Mouse (Mus musculus) forebrain, embryonic 13.5 days (tissue): Measurements from ENCODE around the gene Sept5. TPM values are rescaled to one million over a fixed set of nuclear protein-coding genes. Genes with fewer than 3 reads are reported as not detected.

ENCODE experiments used
- ATAC-seq: fragments of 200-750 bp; cut with Nextera tagmentation; 2 replicates; pipeline ENCODE4 v1.8.0; 2017
- H3K27ac ChIP-seq: fragments of 300-500 bp; sonication (generic); 2 replicates; pipeline ENCODE4 v1.5.1; 2015; ENCODE audit warnings: inconsistent platforms, mild to moderate bottlenecking, moderate library complexity
- H3K27me3 ChIP-seq: fragments of 300-500 bp; sonication (generic); 2 replicates; pipeline ENCODE4 v1.6.1; 2015; ENCODE audit warnings: mild to moderate bottlenecking, inconsistent platforms
- H3K36me3 ChIP-seq: fragments of 300-500 bp; sonication (generic); 2 replicates; pipeline ENCODE4 v1.6.1; 2015; ENCODE audit warnings: mild to moderate bottlenecking, inconsistent platforms; ENCODE audit not compliant: poor library complexity, severe bottlenecking
- H3K4me1 ChIP-seq: fragments of 300-500 bp; sonication (generic); 2 replicates; pipeline ENCODE4 v1.6.1; 2015; ENCODE audit warnings: inconsistent platforms
- H3K4me2 ChIP-seq: fragments of 300-500 bp; sonication (generic); 2 replicates; pipeline ENCODE4 v1.6.1; 2015; ENCODE audit warnings: inconsistent platforms, mild to moderate bottlenecking, moderate library complexity
- H3K4me3 ChIP-seq: fragments of 300-500 bp; sonication (generic); 2 replicates; pipeline ENCODE4 v1.5.1; 2015; ENCODE audit warnings: mild to moderate bottlenecking, inconsistent platforms
- H3K9ac ChIP-seq: fragments of 300-500 bp; sonication (generic); 2 replicates; pipeline ENCODE4 v1.6.1; 2015; ENCODE audit warnings: mild to moderate bottlenecking, inconsistent platforms
- H3K9me3 ChIP-seq: fragments of 300-500 bp; sonication (generic); replicated peaks from 2 replicates; pipeline ENCODE4 v1.6.1; 2016; ENCODE audit warnings: inconsistent platforms
- WGBS: fragments of 180-500 bp; shearing (Covaris S2); methylation state at CpG from one replicate; pipeline ENCODE4 v1.1.7; 2015; 5-methylcytosine and 5-hydroxymethylcytosine counted together
- polyA plus RNA-seq: library from polyadenylated mRNA; unstranded; fragments of >200 nt; fragmentation: Nextera tagmentation; extraction: Ambion mirVana; gene quantifications from 2 replicates; pipeline ENCODE4 v1.2.1, GENCODE M21; 2015

Sept5 gene
- polyA plus RNA-seq, 1 experiment from 2014 or later = 115 TPM

GRCm38 (mm10) chr16:18621362-18622001 lies 8.3 kb downstream of the Sept5 start:
- ATAC-seq = no peak
- Histone ChIP-seq H3K36me3 (peaks cover 44% of the 10 kb centered on the region), H3K4me2 (peak overlapping the region; percentile 79), H3K4me3 (peak overlapping the region; percentile 44), H3K4me1 (peaks cover 32% of the 10 kb centered on the region), H3K27ac (no peak overlapping the region), H3K27me3 (peaks cover 93% of the 10 kb centered on the region), H3K9me3 (no peaks in the 10 kb centered on the region), H3K9ac (peak overlapping the region; percentile 55; the same call in 1 of the 2 replicates)
- 4% methylated on average over 38 of the region's 38 CpGs for WGBS

DNA sequence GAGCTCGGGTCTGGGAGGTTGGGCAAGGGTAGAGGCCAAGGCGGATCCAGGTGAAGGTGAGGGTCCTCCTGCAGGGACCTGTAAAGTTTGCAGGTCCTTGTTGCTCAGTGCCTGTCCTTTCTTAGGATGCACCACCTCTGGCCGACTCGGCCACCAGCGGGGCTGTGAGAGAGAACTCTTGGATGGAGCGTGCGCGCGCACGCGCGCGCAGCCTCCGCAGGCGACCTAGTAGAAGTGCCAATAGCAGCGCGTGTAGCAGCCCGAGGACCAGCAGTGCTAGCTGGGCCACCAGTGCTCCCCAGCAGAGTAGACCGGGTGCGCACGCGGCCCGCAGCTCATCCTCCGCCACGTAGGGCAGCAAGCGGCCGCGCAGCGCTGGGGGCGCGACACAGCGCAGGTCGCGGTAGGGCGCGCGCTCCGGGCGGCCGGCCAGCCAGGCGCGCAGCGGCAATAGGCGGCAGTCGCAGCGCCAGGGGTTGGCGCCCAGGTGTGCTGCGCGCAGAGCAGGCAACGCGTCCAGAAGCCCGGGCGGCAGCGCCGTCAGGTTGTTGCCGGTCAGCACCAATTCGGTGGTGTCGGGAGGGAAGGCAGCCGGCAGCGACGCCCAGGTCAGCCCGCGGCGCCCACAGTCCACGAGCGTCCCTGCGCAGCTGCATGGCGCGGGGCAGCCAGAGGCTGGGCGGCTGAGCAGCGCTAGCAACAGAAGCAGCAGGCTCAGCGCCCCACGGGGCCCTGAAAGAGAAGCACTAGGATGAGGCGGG lies 9.0 kb downstream of the Sept5 start:
- WGBS = 1% methylated on average over 72 of the region's 74 CpGs
- Histone ChIP-seq H3K9me3 (no peaks in the 10 kb centered on the region), H3K9ac (peak overlapping the region; percentile 55), H3K4me1 (peaks cover 25% of the 10 kb centered on the region), H3K36me3 (peaks cover 44% of the 10 kb centered on the region), H3K4me2 (peak overlapping the region; percentile 79), H3K27me3 (peaks cover 86% of the 10 kb centered on the region), H3K4me3 (peak overlapping the region; percentile 44), H3K27ac (no peak overlapping the region)
- peak; percentile 28; the same call in 1 of the 2 replicates for ATAC-seq

- no peak for ATAC-seq
- peak overlapping the region; percentile 44; the same call in 1 of the 2 replicates for H3K4me3 ChIP-seq
- peak overlapping the region; percentile 79 for H3K4me2 ChIP-seq
- peaks cover 38% of the 10 kb centered on the region for H3K36me3 ChIP-seq
- H3K27ac ChIP-seq = no peak overlapping the region
- no peaks in the 10 kb centered on the region for H3K9me3 ChIP-seq
- H3K4me1 ChIP-seq = peaks cover 20% of the 10 kb centered on the region
- no peak overlapping the region for H3K9ac ChIP-seq
- WGBS = 17% methylated on average over 6 of the region's 6 CpGs
- H3K27me3 ChIP-seq = peaks cover 80% of the 10 kb centered on the region
These were observed 9.6 kb downstream of the Sept5 start for GRCm38 (mm10) chr16:18620201-18620600.

DNA sequence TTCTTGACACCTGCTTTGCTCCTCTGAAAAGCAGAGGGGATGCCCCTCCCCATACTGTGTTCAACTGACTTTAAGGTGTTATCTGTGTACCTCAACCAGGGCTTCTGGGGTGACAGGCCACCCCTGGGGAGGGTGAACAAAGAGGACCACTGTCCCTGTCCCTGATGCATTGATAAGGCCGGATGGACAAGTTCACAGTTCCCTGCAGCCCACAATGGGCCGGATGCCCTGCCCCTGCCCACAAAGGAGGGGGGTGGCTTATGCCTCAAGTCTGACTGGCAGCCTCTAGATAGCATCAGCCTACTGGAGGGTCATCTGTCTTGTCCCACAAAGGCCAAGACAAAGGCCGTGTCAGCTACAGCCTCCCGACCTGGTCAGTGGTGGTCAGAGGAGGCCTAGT lies 10.6 kb downstream of the Sept5 start:
- H3K4me1 ChIP-seq = peaks cover 20% of the 10 kb centered on the region
- ATAC-seq = no peak
- 46% methylated on average over 4 of the region's 4 CpGs for WGBS
- no peak overlapping the region for H3K27ac ChIP-seq
- peaks cover 27% of the 10 kb centered on the region for H3K36me3 ChIP-seq
- no peak overlapping the region for H3K4me2 ChIP-seq
- peaks cover 70% of the 10 kb centered on the region for H3K27me3 ChIP-seq
- H3K9me3 ChIP-seq = no peaks in the 10 kb centered on the region
- H3K4me3 ChIP-seq = no peak overlapping the region
- no peak overlapping the region for H3K9ac ChIP-seq

GRCm38 (mm10) chr16:18618297-18618696 lies 11.5 kb downstream of the Sept5 start:
- ATAC-seq = no peak
- H3K4me2 ChIP-seq = no peak overlapping the region
- no peak overlapping the region for H3K4me3 ChIP-seq
- H3K36me3 ChIP-seq = peaks cover 19% of the 10 kb centered on the region
- H3K4me1 ChIP-seq = peaks cover 20% of the 10 kb centered on the region
- no peak overlapping the region for H3K9ac ChIP-seq
- H3K27me3 ChIP-seq = peaks cover 61% of the 10 kb centered on the region
- WGBS = 47% methylated on average over 2 of the region's 2 CpGs
- no peak overlapping the region for H3K27ac ChIP-seq
- no peaks in the 10 kb centered on the region for H3K9me3 ChIP-seq

DNA sequence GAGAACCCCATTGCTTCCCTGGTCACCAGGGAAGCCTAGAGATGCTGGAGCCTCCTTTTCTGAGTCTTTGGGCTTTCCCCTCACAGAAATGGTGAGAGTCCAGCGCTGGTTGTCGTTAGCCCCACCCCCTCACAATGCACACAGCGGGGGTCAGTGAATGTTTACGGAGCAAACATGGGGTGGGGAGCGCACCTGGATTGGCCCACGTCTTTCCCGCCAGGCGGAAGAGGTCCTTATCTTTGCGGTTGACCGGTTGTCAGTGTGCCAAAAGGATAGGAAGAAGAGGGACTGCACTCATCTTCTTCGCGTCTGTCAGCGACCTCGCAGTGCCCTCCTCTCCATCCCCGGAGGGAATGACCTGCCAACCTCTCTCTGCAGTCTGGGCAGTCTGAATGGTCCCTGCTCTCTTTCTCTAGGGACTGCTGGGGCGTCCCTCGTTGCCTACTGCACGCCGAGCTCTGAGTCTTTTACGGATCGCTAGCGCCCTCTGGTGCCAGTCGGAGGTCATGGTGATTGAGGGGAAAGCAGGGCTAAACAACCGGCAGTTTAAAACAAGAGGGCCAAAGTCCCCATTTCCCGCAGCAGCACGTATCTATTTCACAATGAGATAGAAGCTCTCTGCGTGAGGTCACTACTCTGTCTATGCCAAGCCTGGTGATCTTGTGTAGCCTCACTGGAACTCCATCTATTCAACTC lies 12.2 kb downstream of the Sept5 start:
- Histone ChIP-seq H3K27me3 (peaks cover 54% of the 10 kb centered on the region), H3K4me2 (peak overlapping the region; percentile 55), H3K9me3 (no peaks in the 10 kb centered on the region), H3K4me1 (peaks cover 20% of the 10 kb centered on the region), H3K36me3 (peaks cover 11% of the 10 kb centered on the region), H3K27ac (no peak overlapping the region), H3K9ac (0 out of 2 replicates have a peak overlapping the region, but pooled peaks have one; percentile 48), H3K4me3 (peak overlapping the region; percentile 19)
- peak; percentile 52 for ATAC-seq
- 2% methylated on average over 27 of the region's 27 CpGs for WGBS

- H3K36me3 ChIP-seq = no peaks in the 10 kb centered on the region
- H3K9ac ChIP-seq = no peak overlapping the region
- no peak overlapping the region for H3K4me2 ChIP-seq
- peaks cover 6% of the 10 kb centered on the region for H3K4me1 ChIP-seq
- H3K27me3 ChIP-seq = peaks cover 32% of the 10 kb centered on the region
- H3K27ac ChIP-seq = no peak overlapping the region
- WGBS = 94% methylated on average over 3 of the region's 3 CpGs
- H3K4me3 ChIP-seq = no peak overlapping the region
- no peaks in the 10 kb centered on the region for H3K9me3 ChIP-seq
- no peak for ATAC-seq
These were observed 16.5 kb downstream of the Sept5 start for GRCm38 (mm10) chr16:18613301-18613700.

GRCm38 (mm10) chr16:18611752-18612151 lies 18.0 kb downstream of the Sept5 start:
- H3K27ac ChIP-seq = no peak overlapping the region
- 90% methylated on average over 11 of the region's 13 CpGs for whole genome bisulfite sequencing
- H3K9ac ChIP-seq = no peak overlapping the region
- ATAC-seq = no peak
- no peaks in the 10 kb centered on the region for H3K36me3 ChIP-seq
- H3K4me2 ChIP-seq = no peak overlapping the region
- H3K4me1 ChIP-seq = peaks cover 7% of the 10 kb centered on the region
- no peak overlapping the region for H3K4me3 ChIP-seq
- H3K27me3 ChIP-seq = peaks cover 21% of the 10 kb centered on the region
- no peaks in the 10 kb centered on the region for H3K9me3 ChIP-seq

DNA sequence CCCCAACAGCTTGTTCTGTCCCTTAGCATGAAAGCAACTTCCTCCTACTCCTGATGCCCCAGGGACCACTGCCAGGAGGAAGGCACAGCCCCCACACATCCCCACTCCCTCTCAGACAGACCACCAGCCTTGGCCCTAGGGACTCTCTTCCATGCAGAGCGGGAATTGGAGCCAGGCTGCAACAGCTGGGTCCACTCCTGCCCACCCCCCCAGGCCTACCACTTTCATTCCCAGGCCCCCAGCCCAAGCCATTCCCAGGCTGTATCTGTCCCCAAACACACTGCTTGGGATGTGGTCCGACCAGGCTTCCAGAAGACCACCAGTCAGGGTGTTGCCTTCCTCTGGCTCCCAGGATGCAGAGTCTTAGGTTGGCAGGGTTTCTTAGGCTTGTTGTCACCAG lies 20.7 kb downstream of the Sept5 start:
- 70% methylated on average over 2 of the region's 2 CpGs for WGBS
- Histone ChIP-seq H3K9me3 (no peaks in the 10 kb centered on the region), H3K4me1 (peaks cover 7% of the 10 kb centered on the region), H3K9ac (no peak overlapping the region), H3K36me3 (no peaks in the 10 kb centered on the region), H3K4me3 (no peak overlapping the region), H3K27me3 (peaks cover 20% of the 10 kb centered on the region; the same call in 1 of the 2 replicates), H3K27ac (no peak overlapping the region), H3K4me2 (no peak overlapping the region)
- no peak for ATAC-seq

DNA sequence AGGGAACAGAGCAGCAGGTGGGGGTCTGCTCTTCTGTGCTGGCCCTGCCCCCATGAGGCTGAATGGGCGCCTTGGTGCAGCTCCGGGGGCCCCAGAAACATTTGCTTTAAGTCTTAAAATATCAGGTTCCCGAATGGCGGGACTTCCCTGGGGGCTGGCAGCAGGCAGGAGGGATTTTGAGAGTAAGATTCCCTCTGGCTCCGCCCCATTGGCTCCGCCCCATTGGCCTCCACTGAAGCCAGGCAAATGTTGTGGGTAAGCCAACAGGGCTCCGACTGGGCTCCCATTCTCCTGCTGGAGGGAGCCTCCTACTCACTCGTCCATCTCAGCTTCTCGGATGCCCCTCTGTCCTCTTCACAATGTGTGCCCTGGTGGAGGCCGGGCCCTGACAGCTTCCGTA lies 21.5 kb downstream of the Sept5 start:
- WGBS = 4% methylated on average over 11 of the region's 11 CpGs
- H3K9me3 ChIP-seq = no peaks in the 10 kb centered on the region
- H3K4me2 ChIP-seq = peak overlapping the region; percentile 37
- H3K27me3 ChIP-seq = peaks cover 20% of the 10 kb centered on the region; the same call in 1 of the 2 replicates
- no peak for ATAC-seq
- no peak overlapping the region for H3K4me3 ChIP-seq
- peaks cover 7% of the 10 kb centered on the region for H3K4me1 ChIP-seq
- H3K9ac ChIP-seq = no peak overlapping the region
- H3K27ac ChIP-seq = no peak overlapping the region
- H3K36me3 ChIP-seq = no peaks in the 10 kb centered on the region

GRCm38 (mm10) chr16:18605705-18606104 lies 24.0 kb downstream of the Sept5 start:
- H3K4me3 ChIP-seq = no peak overlapping the region
- no peak overlapping the region for H3K4me2 ChIP-seq
- H3K36me3 ChIP-seq = no peaks in the 10 kb centered on the region
- H3K9ac ChIP-seq = no peak overlapping the region
- peaks cover 14% of the 10 kb centered on the region; the same call in 1 of the 2 replicates for H3K27me3 ChIP-seq
- 77% methylated on average over 5 of the region's 5 CpGs for WGBS
- no peak for ATAC-seq
- H3K4me1 ChIP-seq = peaks cover 7% of the 10 kb centered on the region
- no peaks in the 10 kb centered on the region for H3K9me3 ChIP-seq
- no peak overlapping the region for H3K27ac ChIP-seq

DNA sequence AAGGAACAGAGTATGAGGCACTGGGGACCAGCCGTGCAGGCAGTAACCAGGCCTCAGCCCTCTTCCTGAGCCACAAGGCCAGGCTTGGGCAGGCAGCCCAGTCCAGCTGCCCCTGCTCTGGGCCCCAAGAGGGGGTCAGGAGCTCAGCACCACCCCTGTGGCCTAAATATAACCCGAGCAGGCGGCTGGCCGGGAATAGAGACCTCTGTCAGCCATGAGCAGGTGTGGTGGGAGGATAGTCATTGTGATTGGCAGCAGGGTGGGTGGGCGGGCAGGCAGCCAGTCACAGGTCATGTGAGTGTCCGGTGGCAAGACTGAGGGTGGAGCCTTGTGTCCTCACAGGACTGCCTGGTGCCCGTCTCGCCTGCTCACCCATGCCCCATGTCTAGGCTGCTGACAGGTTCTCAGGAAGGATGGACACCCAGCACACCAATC lies 25.5 kb downstream of the Sept5 start:
- ATAC-seq = no peak
- Histone ChIP-seq H3K27me3 (peaks cover 7% of the 10 kb centered on the region; the same call in 1 of the 2 replicates), H3K9me3 (no peaks in the 10 kb centered on the region), H3K9ac (no peak overlapping the region), H3K27ac (no peak overlapping the region), H3K36me3 (no peaks in the 10 kb centered on the region), H3K4me3 (no peak overlapping the region), H3K4me1 (peaks cover 7% of the 10 kb centered on the region), H3K4me2 (no peak overlapping the region)
- 57% methylated on average over 8 of the region's 8 CpGs for WGBS
